Mouse (Mus musculus): ENCODE measurements around the gene Fam151a.
"Not testable (repeated sequence)": the region's sequence is repeated elsewhere in the genome, so short reads cannot be mapped to it uniquely, and the experiment has no call there.

Fam151a gene

GRCm38 (mm10) chr4:106775767-106776166, 42.1 kb downstream of the Fam151a start:
- in situ Hi-C loops (cut with MboI; ENCODE audit: low sequenced_read_pairs): not testable (repeated sequence)

GRCm38 (mm10) chr4:106776998-106777397, 43.3 kb downstream of the Fam151a start:
- in situ Hi-C loops (cut with MboI; ENCODE audit: low sequenced_read_pairs): no loop called here

- in situ Hi-C loops (cut with MboI; ENCODE audit: low sequenced_read_pairs): no loop called here
Measured at GRCm38 (mm10) chr4:106778116-106778788, 44.6 kb downstream of the Fam151a start.

GRCm38 (mm10) chr4:106780045-106780444, 46.4 kb downstream of the Fam151a start:
- in situ Hi-C loops (cut with MboI; ENCODE audit: low sequenced_read_pairs): no loop called here

- in situ Hi-C loops (cut with MboI; ENCODE audit: low sequenced_read_pairs): no loop called here
Measured at GRCm38 (mm10) chr4:106783137-106783536, 49.4 kb downstream of the Fam151a start.

GRCm38 (mm10) chr4:106784806-106785205, 51.1 kb downstream of the Fam151a start:
- in situ Hi-C loops (cut with MboI; ENCODE audit: low sequenced_read_pairs): no loop called here

GRCm38 (mm10) chr4:106785345-106785744, 51.7 kb downstream of the Fam151a start:
- in situ Hi-C loops (cut with MboI; ENCODE audit: low sequenced_read_pairs): no loop called here

- in situ Hi-C loops (cut with MboI; ENCODE audit: low sequenced_read_pairs): no loop called here
Measured at GRCm38 (mm10) chr4:106785753-106786540, 52.3 kb downstream of the Fam151a start.

- in situ Hi-C loops (cut with MboI; ENCODE audit: low sequenced_read_pairs): no loop called here
Measured at GRCm38 (mm10) chr4:106787830-106788229, 54.1 kb downstream of the Fam151a start.

- in situ Hi-C loops (cut with MboI; ENCODE audit: low sequenced_read_pairs): no loop called here
Measured at GRCm38 (mm10) chr4:106788627-106789026, 54.9 kb downstream of the Fam151a start.

GRCm38 (mm10) chr4:106789705-106790104, 56.0 kb downstream of the Fam151a start:
- in situ Hi-C loops (cut with MboI; ENCODE audit: low sequenced_read_pairs): no loop called here

- in situ Hi-C loops (cut with MboI; ENCODE audit: low sequenced_read_pairs): not testable (repeated sequence)
Measured at GRCm38 (mm10) chr4:106790218-106790617, 56.5 kb downstream of the Fam151a start.

- in situ Hi-C loops (cut with MboI; ENCODE audit: low sequenced_read_pairs): no loop called here
Measured at GRCm38 (mm10) chr4:106790938-106791337, 57.2 kb downstream of the Fam151a start.

GRCm38 (mm10) chr4:106792276-106792675, 58.6 kb downstream of the Fam151a start:
- in situ Hi-C loops (cut with MboI; ENCODE audit: low sequenced_read_pairs): no loop called here

- in situ Hi-C loops (cut with MboI; ENCODE audit: low sequenced_read_pairs): not testable (repeated sequence)
Measured at GRCm38 (mm10) chr4:106793826-106794225, 60.1 kb downstream of the Fam151a start.

GRCm38 (mm10) chr4:106794247-106794646, 60.6 kb downstream of the Fam151a start:
- in situ Hi-C loops (cut with MboI; ENCODE audit: low sequenced_read_pairs): no loop called here

- in situ Hi-C loops (cut with MboI; ENCODE audit: low sequenced_read_pairs): no loop called here
Measured at GRCm38 (mm10) chr4:106795289-106795688, 61.6 kb downstream of the Fam151a start.

All from CH12F3 (cell line).